Mouse (Mus musculus): ENCODE measurements around the gene Klhl7. TPM values are rescaled to one million over a fixed set of nuclear protein-coding genes. Genes with fewer than 3 reads are reported as not detected.

Klhl7 gene
- polyA plus RNA-seq (2012; rRNA removed) = 1.0 and 1.5 TPM in 2 replicates

GRCm38 (mm10) chr5:24100106-24100809 is at the start of gene Klhl7:
Gene Klhl7, plus strand, starts transcription at chr5:24100605.

GRCm38 (mm10) chr5:24164789-24165445 is 64.5 kb downstream of the Klhl7 start, which contains the start of gene Nupl2:
Gene Nupl2, plus strand, starts transcription at chr5:24164963.

Other genes with a start within 250 kb of the Klhl7 start
- gene Fam126a, start 69.9 kb upstream of the Klhl7 start, polyA plus RNA-seq (2012; rRNA removed) = 2.3 and 3.3 TPM in 2 replicates
- 5.5 and 6.1 TPM in 2 replicates for gene Nupl2, start 64.4 kb downstream of the Klhl7 start, polyA plus RNA-seq (2012; rRNA removed)

Data from colon, adult 2 months (tissue).